Mouse (Mus musculus) olfactory bulb, adult 2 months (tissue): ENCODE data around the gene Cngb1. TPM values are rescaled to one million over a fixed set of nuclear protein-coding genes. Genes with fewer than 3 reads are reported as not detected.

Experiments used
- H3K27ac ChIP-seq: fragments of 200-500 bp; 2 replicates; pipeline ENCODE4 v1.5.1; 2012; ENCODE audit warnings: low read depth, low read length; ENCODE audit not compliant: insufficient read depth
- H3K4me1 ChIP-seq: fragments of 200-500 bp; 2 replicates; pipeline ENCODE4 v1.6.1; 2012; ENCODE audit warnings: low read length; ENCODE audit not compliant: control insufficient read depth, insufficient read depth
- H3K4me3 ChIP-seq: fragments of 200-500 bp; 2 replicates; pipeline ENCODE4 v1.5.1; 2012; ENCODE audit warnings: mild to moderate bottlenecking, low read depth, low read length, moderate library complexity; ENCODE audit not compliant: insufficient read depth
- CTCF ChIP-seq: fragments of 200-500 bp; IDR thresholded peaks from 2 replicates; pipeline ENCODE4 v1.5.1; 2012; ENCODE audit warnings: low read depth, mild to moderate bottlenecking, low read length, moderate library complexity; ENCODE audit not compliant: insufficient read depth
- POLR2A ChIP-seq: fragments of 200-500 bp; IDR thresholded peaks from 2 replicates; pipeline ENCODE4 v1.6.1; 2012; ENCODE audit warnings: mild to moderate bottlenecking, low read depth, low read length, moderate library complexity; ENCODE audit not compliant: insufficient read depth
- WGBS: fragments of 180-500 bp; shearing (Covaris S2); methylation state at CpG from one replicate; pipeline ENCODE4 v1.1.7; 2018; 5-methylcytosine and 5-hydroxymethylcytosine counted together
- polyA plus RNA-seq: library from polyadenylated mRNA; stranded (reverse); fragments of >200 nt; gene quantifications from 2 replicates; pipeline ENCODE4 v1.2.4, GENCODE M21; 2012; ENCODE audit warnings: low replicate concordance; ENCODE audit not compliant: missing spikeins, insufficient read depth, insufficient read length

The Cngb1 gene
- polyA plus RNA-seq, 1 experiment, result not detected

DNA sequence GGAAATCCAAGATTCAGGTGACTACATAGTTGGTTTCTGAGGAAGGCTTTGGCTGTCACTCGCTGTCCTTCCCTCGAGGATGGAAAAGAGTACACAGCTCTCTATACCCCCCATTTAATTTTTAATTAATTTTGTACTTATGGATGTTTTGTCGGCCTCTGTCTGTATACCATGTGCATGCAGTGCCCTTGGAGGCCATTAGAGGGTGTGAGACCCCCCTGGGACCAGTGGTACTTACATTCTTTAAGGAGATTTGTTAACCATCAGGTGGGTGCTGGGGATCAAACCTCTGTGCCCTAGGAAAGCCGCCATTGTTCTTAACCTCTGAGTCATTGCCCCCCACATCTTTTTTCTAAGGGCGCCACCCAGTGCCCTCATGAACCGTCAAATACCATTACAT lies 38.3 kb upstream of the Cngb1 start:
- Histone ChIP-seq H3K4me1 (peaks cover 16% of the 10 kb centered on the region), H3K4me3 (no peak overlapping the region), H3K27ac (no peak overlapping the region)
- 77% methylated on average over 6 of the region's 6 CpGs for WGBS
- TF ChIP-seq CTCF, result no peak
- TF ChIP-seq POLR2A, result no peak

DNA sequence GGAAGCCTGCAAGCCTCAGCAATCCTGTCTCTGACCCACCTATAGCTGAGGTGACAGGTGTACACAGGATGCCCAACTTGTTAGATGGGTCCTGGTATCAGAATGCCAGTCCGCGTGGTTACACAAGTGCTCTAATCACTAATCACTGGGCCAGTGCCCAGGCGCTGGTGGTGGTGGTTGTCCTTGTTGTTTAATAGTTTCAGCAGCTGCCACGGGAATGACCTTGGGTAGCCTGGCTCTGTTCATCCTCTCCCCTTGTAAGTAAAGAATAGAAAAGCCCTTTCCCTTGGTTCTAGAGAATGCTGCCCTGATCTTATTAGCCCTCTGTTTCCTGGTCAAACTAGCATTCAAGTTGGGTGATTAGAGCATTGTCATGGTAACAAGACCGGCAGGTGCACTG lies 35.3 kb upstream of the Cngb1 start:
- Histone ChIP-seq H3K27ac (no peak overlapping the region), H3K4me1 (no peaks in the 10 kb centered on the region), H3K4me3 (no peak overlapping the region)
- WGBS, result 53% methylated on average over 5 of the region's 5 CpGs
- TF ChIP-seq CTCF, result no peak
- no peak for TF ChIP-seq POLR2A

DNA sequence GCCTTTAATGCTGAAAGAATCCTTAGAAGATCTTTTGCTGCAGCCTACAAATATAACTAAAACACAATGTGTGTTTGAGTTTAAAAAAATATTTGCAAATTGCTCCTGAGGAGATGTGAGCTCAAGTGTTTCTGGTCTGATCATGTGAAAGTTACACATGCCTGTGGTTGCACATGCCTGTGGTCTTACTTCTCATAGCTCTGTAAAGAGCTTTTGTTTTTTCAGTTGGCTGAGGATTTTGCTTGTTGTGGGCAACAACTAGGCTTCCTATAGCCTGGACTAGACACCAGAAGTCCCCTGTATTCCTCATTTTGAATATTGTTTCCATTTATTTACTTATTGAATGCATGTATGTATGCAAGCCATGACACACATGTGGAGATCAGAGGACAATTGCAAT lies 30.0 kb upstream of the Cngb1 start:
- Histone ChIP-seq H3K4me3 (no peak overlapping the region), H3K27ac (no peak overlapping the region), H3K4me1 (0 out of 2 replicates have a peak, but pooled peaks cover 3% of the 10 kb centered on the region)
- no peak for TF ChIP-seq POLR2A
- TF ChIP-seq CTCF, result no peak

DNA sequence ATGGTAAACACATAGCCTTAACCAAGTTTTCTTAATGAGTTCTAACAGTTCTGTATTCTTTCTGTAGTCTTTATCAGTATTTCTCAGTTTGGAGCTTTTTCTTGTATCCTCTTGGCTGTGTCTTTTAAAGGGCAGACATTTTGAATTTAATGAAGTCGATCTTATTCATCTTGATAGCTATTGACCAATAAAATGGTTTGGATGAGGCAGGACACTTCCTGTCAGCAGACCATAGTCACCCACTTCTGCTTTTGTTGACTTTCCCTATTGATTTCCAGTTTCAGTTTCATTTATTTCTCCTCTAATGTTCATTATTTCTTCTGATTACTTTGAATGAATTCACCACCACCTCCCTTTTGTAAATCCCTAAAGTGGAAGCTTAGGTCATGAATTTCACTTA lies 29.3 kb upstream of the Cngb1 start:
- 100% methylated on average over 1 of the region's 1 CpGs for WGBS
- Histone ChIP-seq H3K4me3 (no peak overlapping the region), H3K27ac (no peak overlapping the region), H3K4me1 (0 out of 2 replicates have a peak, but pooled peaks cover 3% of the 10 kb centered on the region)
- TF ChIP-seq CTCF (no peak), POLR2A (no peak)

DNA sequence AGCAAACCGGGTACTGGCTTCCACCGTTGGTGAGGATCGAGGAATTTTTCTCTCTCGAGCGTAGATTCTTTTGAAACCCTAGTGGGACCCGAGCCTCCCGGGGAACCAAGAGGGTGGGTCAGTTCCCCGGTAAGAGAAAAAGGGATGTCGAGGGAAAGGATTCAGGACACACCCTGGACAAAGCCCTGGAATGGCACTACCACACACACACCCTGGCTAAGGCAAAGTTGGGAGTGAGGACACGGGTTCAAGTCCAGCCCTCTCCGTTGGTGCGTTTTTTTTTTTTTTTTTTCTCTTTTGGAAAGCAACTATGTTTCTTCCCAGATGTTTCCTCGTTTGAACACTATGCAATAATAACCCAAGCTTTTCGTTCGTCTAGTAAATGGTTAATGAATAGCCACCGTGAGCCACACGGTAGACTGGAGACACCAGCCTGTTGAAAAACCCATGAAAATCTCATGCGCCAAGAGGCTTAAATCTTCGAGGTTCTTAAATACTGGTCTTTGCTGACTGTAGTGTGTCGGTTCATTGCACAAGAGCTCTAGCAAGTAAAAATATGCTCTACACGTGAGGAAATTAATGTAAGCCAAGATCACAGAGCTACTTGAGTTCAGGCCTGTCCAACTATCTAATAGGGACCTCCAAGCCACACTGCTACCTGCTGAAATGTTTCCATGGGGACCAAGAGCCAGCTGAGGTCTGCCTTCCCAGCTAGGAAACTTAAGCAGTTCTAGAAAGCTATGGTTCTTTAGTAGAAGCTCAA lies 26.2 kb upstream of the Cngb1 start:
- peaks cover 8% of the 10 kb centered on the region for H3K4me1 ChIP-seq
- H3K27ac ChIP-seq, result 0 out of 2 replicates have a peak overlapping the region, but pooled peaks have one; percentile 34
- WGBS, result 15% methylated on average over 21 of the region's 21 CpGs
- no peak for TF ChIP-seq POLR2A
- TF ChIP-seq CTCF, result no peak
- peak overlapping the region; percentile 85 for H3K4me3 ChIP-seq

DNA sequence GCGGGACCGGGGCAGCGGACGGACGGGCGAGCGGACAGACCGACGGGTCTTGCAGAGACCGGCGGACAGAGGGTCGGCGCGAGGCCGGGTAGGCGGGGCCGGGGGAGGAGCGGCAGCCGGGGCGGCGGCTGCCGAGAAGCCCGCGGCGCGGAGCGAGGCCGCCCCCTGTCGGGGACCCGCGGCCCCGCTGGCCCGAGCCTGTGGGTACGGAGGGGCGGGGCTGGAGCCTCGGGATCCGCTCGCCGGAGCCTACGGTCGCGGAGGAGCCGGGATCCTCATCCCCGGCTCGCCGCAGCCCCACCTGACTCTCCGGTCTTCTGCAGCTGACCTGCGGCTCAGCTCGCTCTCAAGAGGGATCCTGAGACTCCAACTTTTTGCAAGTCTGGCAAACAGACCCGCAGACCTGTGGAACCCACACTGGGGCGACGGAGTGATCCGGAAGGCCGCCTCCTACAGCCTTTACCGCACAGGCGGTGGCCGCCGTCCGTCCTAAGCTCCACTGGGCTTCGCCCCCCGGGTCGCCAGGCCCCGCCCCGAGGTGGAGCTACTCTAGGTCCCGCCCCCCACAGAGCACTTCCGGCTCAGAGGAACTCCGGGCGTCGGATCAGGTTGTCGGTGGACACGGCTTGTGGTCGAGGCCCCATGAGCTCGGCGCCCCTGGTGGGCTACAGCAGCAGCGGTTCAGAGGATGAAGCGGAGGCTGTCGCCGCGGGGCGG lies 25.5 kb upstream of the Cngb1 start, which contains the start of the genes Zfp319 and Usb1:
Gene Zfp319, minus strand, starts transcription at position 231 of the 717 bp plus-strand sequence.
Gene Usb1, plus strand, starts transcription at position 565 of the 717 bp plus-strand sequence.
- no peak for TF ChIP-seq CTCF
- peak; percentile 66 for TF ChIP-seq POLR2A
- under 1% methylated on average over 77 of the region's 80 CpGs for WGBS
- Histone ChIP-seq H3K27ac (peak within 1 kb of the TSS; percentile 57), H3K4me3 (peak within 1 kb of the TSS; percentile 85), H3K4me1 (peaks cover 11% of the 10 kb centered on the region)

DNA sequence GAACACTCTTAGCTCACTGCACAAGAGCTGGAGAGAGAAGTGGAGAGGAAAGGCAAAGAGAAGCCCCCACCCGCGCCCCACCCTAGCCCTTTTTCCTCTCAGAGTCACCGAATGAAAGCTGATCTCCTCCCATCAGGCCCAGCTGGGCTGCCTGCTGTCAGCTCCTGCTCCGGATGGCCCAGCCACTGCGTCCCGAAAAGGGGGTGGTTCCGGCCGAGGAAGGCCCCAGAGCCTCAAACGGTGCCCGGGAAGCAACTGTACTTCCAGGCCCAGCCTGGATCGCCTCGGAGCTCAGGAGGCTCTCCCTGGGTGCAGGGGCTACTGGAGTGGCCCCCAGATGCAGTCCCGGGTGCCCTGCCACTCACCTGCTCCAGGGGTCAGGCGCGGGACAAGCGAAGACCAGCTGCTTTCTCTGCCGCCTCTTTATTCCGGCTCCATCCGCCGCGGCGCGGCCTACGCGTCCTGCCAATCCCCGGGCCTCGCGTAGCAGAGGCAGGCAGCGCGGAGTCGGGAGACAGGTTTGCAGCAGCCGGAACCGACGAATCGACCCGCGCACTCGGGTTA lies 24.9 kb upstream of the Cngb1 start:
- no peak for TF ChIP-seq CTCF
- no peak for TF ChIP-seq POLR2A
- peak overlapping the region; percentile 32; the same call in 1 of the 2 replicates for H3K27ac ChIP-seq
- H3K4me1 ChIP-seq, result peaks cover 11% of the 10 kb centered on the region
- H3K4me3 ChIP-seq, result peak overlapping the region; percentile 85
- 0% methylated on average over 38 of the region's 38 CpGs for WGBS

DNA sequence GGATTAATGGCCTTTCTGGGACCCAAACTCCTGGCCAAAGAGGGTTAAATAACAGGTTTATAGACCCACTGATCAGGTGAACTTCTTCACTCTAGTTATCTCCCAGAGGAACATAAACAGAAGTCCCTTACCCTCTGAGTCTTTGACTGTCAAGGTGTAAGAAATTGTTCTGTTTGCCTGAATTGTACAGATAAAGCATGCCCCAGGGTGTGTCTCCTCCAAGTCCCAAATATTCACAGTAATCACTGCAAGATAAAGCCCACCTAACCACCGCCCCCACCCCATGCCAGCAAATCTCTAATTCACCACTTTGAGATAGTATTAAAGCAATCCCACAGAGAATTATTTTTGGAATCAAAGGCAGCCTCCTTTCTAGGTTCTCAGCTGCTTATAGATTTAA lies 24.0 kb upstream of the Cngb1 start:
- TF ChIP-seq POLR2A, result no peak
- no peak for TF ChIP-seq CTCF
- Histone ChIP-seq H3K4me1 (peaks cover 12% of the 10 kb centered on the region), H3K4me3 (no peak overlapping the region), H3K27ac (no peak overlapping the region)
- WGBS, result 43% methylated on average over 1 of the region's 1 CpGs
